Mouse (Mus musculus): ENCODE results near the gene Unc5b. TPM values are rescaled to one million over a fixed set of nuclear protein-coding genes. Genes with fewer than 3 reads are reported as not detected.
A peak's percentile ranks its signal among the peaks of the same experiment; 100 is the strongest.

The Unc5b gene
- polyA plus RNA-seq, 1 experiment from 2014 or later: 10.0 TPM

DNA sequence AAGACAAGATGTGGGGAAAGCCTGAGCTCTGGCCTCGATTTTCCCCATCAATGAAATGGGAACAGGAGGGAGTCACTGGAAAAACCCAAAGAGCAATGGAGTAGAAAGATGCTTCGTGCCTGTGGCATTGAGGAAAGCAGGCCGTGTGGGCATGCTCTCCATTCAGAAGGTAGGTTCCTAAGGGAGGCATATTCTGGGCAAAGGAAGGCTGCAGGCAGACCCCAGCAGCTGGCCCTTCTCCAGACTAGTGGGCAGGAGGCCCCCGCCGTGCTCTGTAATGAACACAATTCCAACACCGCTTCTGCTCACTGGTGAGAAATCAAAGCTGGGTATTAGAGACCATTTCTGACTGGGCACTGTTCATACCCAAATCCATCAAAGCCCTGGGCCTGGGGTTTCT, 2.3 kb downstream of the Unc5b start:
- Histone ChIP-seq H3K4me3 (replicated peaks) (peak overlapping the region; percentile 76), H3K4me1 (peaks cover 78% of the 10 kb centered on the region), H3K27ac (no peak overlapping the region), H3K4me2 (peak overlapping the region; percentile 94), H3K27me3 (peaks cover 59% of the 10 kb centered on the region), H3K9ac (0 out of 2 replicates have a peak overlapping the region, but pooled peaks have one; percentile 84), H3K9me3 (replicated peaks) (no peaks in the 10 kb centered on the region), H3K36me3 (no peaks in the 10 kb centered on the region)
- WGBS: 35% methylated on average over 6 of the region's 6 CpGs
- ATAC-seq (replicated peaks; ENCODE audit: low FRiP score): no peak

DNA sequence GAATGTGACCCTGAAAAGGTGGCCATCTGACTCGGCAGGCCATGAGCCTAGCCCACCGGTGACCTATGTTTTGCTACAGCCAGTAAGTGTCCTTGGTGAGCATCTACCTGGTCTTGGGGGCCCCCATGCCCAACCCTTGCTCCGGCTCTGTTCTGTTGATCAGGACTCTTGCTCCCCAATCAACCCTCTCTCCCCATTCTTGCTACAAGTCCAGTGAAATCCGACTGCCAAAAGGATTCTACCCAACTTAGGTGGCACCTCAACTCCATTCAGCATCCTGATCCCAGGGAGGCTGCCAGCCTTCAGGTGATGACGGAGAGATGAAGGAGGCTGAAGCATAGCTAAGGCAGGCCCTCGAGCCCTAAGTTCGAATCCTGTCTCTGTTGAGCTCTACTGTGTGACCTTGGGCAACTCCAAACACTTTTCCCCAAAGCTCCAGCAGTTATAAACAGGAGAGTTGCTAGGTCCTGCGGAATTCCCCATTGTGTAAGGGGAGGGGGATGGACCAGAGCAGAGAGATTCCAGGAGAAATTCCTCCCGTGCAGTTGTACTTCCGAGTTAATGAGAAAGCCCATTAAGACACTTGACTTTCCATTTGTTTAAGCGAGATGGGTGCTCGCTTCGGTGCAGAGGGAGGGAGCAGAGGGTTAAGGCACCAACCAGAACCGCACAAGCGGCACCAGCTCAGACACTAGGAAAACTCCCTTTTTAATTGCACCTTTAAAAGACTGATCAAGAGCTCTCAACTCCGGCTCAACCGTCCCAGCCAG, 3.3 kb downstream of the Unc5b start:
- WGBS: 35% methylated on average over 17 of the region's 17 CpGs
- no peak for ATAC-seq (replicated peaks; ENCODE audit: low FRiP score)
- Histone ChIP-seq H3K4me1 (peaks cover 87% of the 10 kb centered on the region), H3K27me3 (peaks cover 49% of the 10 kb centered on the region), H3K9ac (no peak overlapping the region), H3K9me3 (replicated peaks) (no peaks in the 10 kb centered on the region), H3K4me2 (peak overlapping the region; percentile 94), H3K27ac (0 out of 2 replicates have a peak overlapping the region, but pooled peaks have one; percentile 84), H3K36me3 (no peaks in the 10 kb centered on the region), H3K4me3 (replicated peaks) (peak overlapping the region; percentile 76)

GRCm38 (mm10) chr10:60827266-60827665, 4.1 kb downstream of the Unc5b start:
- no peaks in the 10 kb centered on the region for H3K9me3 ChIP-seq (replicated peaks)
- no peak for ATAC-seq (replicated peaks; ENCODE audit: low FRiP score)
- peaks cover 95% of the 10 kb centered on the region for H3K4me1 ChIP-seq
- peak overlapping the region; percentile 76 for H3K4me3 ChIP-seq (replicated peaks)
- 15% methylated on average over 5 of the region's 5 CpGs for WGBS
- H3K9ac ChIP-seq: peak overlapping the region; percentile 37; the same call in 1 of the 2 replicates
- peak overlapping the region; percentile 94 for H3K4me2 ChIP-seq
- peaks cover 41% of the 10 kb centered on the region for H3K27me3 ChIP-seq
- H3K36me3 ChIP-seq: no peaks in the 10 kb centered on the region
- H3K27ac ChIP-seq: peak overlapping the region; percentile 84

DNA sequence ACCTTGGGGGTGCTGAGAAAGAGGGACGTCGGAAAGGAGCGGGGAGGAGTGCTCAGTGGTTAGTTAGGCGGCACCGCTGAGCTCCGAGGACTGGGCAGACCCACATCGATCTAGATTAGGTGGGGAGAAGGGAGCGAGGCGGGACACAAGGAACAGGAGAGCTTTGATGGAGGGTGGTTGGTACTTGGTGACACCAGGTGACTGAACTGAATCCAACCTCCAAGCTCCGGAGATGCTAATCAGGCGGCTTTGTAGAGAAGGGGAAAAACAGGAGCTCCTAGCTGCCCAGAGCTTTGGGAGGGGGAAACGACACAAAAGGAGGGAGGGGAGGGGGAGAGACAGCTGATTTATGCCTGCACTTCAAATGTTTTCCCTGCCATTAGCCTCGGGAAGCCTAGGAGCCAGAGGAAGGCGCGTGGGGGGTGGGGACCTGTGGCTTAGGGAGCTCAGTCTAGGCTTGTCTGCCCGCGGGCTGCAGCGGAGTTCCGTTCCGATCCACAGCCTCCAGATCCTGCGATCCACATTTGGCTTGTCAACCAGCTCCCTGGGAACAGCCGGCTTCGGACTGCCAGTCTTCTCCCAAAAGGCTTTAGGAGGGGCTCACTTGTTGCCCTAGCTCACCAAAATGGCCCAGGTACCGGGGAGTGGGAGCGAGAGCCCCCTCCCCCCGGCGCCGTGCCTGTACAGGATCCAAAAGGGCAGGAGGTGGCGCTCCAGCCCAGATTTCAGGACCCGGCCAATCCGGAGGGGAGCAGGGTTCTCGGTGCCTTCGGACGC, 4.7 kb downstream of the Unc5b start:
- peaks cover 35% of the 10 kb centered on the region for H3K27me3 ChIP-seq
- H3K27ac ChIP-seq: peak overlapping the region; percentile 84
- no peaks in the 10 kb centered on the region for H3K9me3 ChIP-seq (replicated peaks)
- H3K9ac ChIP-seq: peak overlapping the region; percentile 37; the same call in 1 of the 2 replicates
- no peaks in the 10 kb centered on the region for H3K36me3 ChIP-seq
- H3K4me2 ChIP-seq: peak overlapping the region; percentile 94
- peak; percentile 19; the same call in 1 of the 2 replicates for ATAC-seq (replicated peaks; ENCODE audit: low FRiP score)
- peaks cover 95% of the 10 kb centered on the region for H3K4me1 ChIP-seq
- 2% methylated on average over 34 of the region's 34 CpGs for WGBS
- peak overlapping the region; percentile 76 for H3K4me3 ChIP-seq (replicated peaks)

DNA sequence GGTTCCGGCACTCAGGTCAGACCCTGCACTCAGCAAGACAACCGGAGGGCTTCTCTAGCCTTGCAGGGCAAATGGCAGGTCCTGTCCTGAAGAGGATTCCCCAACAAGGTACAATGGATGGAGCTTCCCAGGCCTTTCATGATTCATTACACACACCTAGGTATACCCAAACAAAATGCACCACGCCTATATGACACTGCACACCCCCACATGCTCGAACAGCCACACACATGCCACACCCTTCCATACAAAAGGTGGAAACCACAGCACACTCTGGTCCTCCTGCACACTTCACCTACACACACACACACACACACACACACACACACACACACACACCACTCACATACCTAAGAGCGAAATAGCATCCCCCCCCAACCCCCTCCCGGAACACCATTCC, 5.4 kb downstream of the Unc5b start:
- Histone ChIP-seq H3K27me3 (peaks cover 35% of the 10 kb centered on the region), H3K27ac (peak overlapping the region; percentile 84; the same call in 1 of the 2 replicates), H3K9ac (peak overlapping the region; percentile 8; the same call in 1 of the 2 replicates), H3K9me3 (replicated peaks) (no peaks in the 10 kb centered on the region), H3K4me2 (peak overlapping the region; percentile 94), H3K36me3 (no peaks in the 10 kb centered on the region), H3K4me1 (peaks cover 97% of the 10 kb centered on the region), H3K4me3 (replicated peaks) (peak overlapping the region; percentile 76; the same call in 1 of the 2 replicates)
- no peak for ATAC-seq (replicated peaks; ENCODE audit: low FRiP score)
- 31% methylated on average over 6 of the region's 6 CpGs for WGBS

- H3K9me3 ChIP-seq (replicated peaks): no peaks in the 10 kb centered on the region
- peak overlapping the region; percentile 18 for H3K4me2 ChIP-seq
- H3K36me3 ChIP-seq: no peaks in the 10 kb centered on the region
- ATAC-seq (replicated peaks; ENCODE audit: low FRiP score): no peak
- H3K9ac ChIP-seq: no peak overlapping the region
- peak overlapping the region; percentile 24; the same call in 1 of the 2 replicates for H3K27ac ChIP-seq
- 9% methylated on average over 8 of the region's 8 CpGs for WGBS
- H3K4me1 ChIP-seq: peaks cover 97% of the 10 kb centered on the region
- H3K4me3 ChIP-seq (replicated peaks): no peak overlapping the region
- H3K27me3 ChIP-seq: peaks cover 15% of the 10 kb centered on the region
These were observed 7.6 kb downstream of the Unc5b start for GRCm38 (mm10) chr10:60823744-60824143.

DNA sequence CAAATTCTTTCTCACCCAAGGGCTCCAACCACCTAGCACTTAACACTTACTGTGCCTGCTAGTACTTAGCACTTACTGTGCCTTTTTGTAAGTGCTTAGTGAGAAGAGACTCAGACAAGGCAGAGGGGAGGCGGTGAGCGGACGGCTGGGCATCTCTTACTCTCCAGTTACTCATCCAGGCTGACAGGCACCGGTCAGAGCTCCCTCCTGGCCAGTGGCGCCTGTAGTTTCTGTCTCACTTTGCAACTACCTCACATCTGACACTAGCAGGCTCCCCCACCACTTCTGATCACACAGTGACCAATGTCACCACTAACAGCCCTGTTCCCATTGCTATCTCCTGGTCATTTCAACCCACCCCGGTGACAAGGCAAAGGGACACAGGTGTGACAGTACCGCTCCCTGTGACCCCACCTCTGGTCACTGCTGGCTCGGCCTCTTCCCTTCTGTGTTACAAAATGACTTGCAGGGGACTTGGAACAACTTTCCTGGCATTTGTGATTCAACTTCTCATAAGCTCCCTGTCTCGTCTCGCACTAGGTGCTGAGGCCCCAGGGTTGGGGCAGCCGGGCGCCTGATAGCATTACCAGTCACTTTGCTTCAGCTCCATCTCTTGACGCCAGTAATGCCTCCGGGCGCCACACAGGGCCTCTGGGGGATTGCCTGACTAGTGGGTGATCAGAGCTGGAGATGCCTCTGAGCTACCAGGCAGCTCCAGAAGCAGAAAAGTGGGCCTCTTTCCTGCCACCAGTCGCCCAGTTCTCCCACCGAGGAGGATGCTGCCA, 8.5 kb downstream of the Unc5b start:
- no peak overlapping the region for H3K4me3 ChIP-seq (replicated peaks)
- no peak for ATAC-seq (replicated peaks; ENCODE audit: low FRiP score)
- H3K9ac ChIP-seq: no peak overlapping the region
- WGBS: 67% methylated on average over 17 of the region's 17 CpGs
- no peaks in the 10 kb centered on the region for H3K9me3 ChIP-seq (replicated peaks)
- H3K4me1 ChIP-seq: peaks cover 95% of the 10 kb centered on the region
- 0 out of 2 replicates have a peak overlapping the region, but pooled peaks have one; percentile 60 for H3K27ac ChIP-seq
- no peaks in the 10 kb centered on the region for H3K36me3 ChIP-seq
- no peak overlapping the region for H3K4me2 ChIP-seq
- peaks cover 6% of the 10 kb centered on the region for H3K27me3 ChIP-seq

GRCm38 (mm10) chr10:60821736-60822358, 9.5 kb downstream of the Unc5b start:
- no peaks in the 10 kb centered on the region for H3K36me3 ChIP-seq
- no peak overlapping the region for H3K4me3 ChIP-seq (replicated peaks)
- H3K27me3 ChIP-seq: no peaks in the 10 kb centered on the region
- no peaks in the 10 kb centered on the region for H3K9me3 ChIP-seq (replicated peaks)
- H3K4me1 ChIP-seq: peaks cover 95% of the 10 kb centered on the region
- whole genome bisulfite sequencing: 53% methylated on average over 7 of the region's 7 CpGs
- ATAC-seq (replicated peaks; ENCODE audit: low FRiP score): no peak
- H3K9ac ChIP-seq: no peak overlapping the region
- H3K4me2 ChIP-seq: no peak overlapping the region
- peak overlapping the region; percentile 60; the same call in 1 of the 2 replicates for H3K27ac ChIP-seq

GRCm38 (mm10) chr10:60821311-60821710, 10.1 kb downstream of the Unc5b start:
- Histone ChIP-seq H3K27ac (no peak overlapping the region), H3K4me3 (replicated peaks) (no peak overlapping the region), H3K36me3 (no peaks in the 10 kb centered on the region), H3K4me1 (peaks cover 95% of the 10 kb centered on the region), H3K9me3 (replicated peaks) (no peaks in the 10 kb centered on the region), H3K27me3 (no peaks in the 10 kb centered on the region), H3K4me2 (no peak overlapping the region), H3K9ac (no peak overlapping the region)
- ATAC-seq (replicated peaks; ENCODE audit: low FRiP score): no peak

GRCm38 (mm10) chr10:60820552-60820951, 10.8 kb downstream of the Unc5b start:
- H3K4me1 ChIP-seq: peaks cover 95% of the 10 kb centered on the region
- WGBS: 90% methylated on average over 11 of the region's 11 CpGs
- no peak for ATAC-seq (replicated peaks; ENCODE audit: low FRiP score)
- H3K9ac ChIP-seq: no peak overlapping the region
- H3K36me3 ChIP-seq: no peaks in the 10 kb centered on the region
- H3K9me3 ChIP-seq (replicated peaks): no peaks in the 10 kb centered on the region
- 0 out of 2 replicates have a peak overlapping the region, but pooled peaks have one; percentile 10 for H3K27ac ChIP-seq
- no peak overlapping the region for H3K4me3 ChIP-seq (replicated peaks)
- no peak overlapping the region for H3K4me2 ChIP-seq
- no peaks in the 10 kb centered on the region for H3K27me3 ChIP-seq

- Histone ChIP-seq H3K9me3 (replicated peaks) (no peaks in the 10 kb centered on the region), H3K27ac (0 out of 2 replicates have a peak overlapping the region, but pooled peaks have one; percentile 10), H3K4me2 (no peak overlapping the region), H3K4me3 (replicated peaks) (no peak overlapping the region), H3K27me3 (no peaks in the 10 kb centered on the region), H3K9ac (no peak overlapping the region), H3K36me3 (no peaks in the 10 kb centered on the region), H3K4me1 (peaks cover 95% of the 10 kb centered on the region)
- WGBS: 80% methylated on average over 12 of the region's 12 CpGs
- no peak for ATAC-seq (replicated peaks; ENCODE audit: low FRiP score)
These were observed 11.7 kb downstream of the Unc5b start for GRCm38 (mm10) chr10:60819654-60820192.
